Mouse (Mus musculus) heart, adult 10 weeks (tissue): ENCODE results near the gene Usp7. TPM values are rescaled to one million over a fixed set of nuclear protein-coding genes. Genes with fewer than 3 reads are reported as not detected.

Experiments used
- polyA plus RNA-seq: library from polyadenylated mRNA; stranded (reverse); fragments of 350-450 nt; fragmentation: Illumina TruSeq; extraction: RNeasy Lipid Tissue Mini Kit (QIAGEN cat#74804); gene quantifications from one replicate; pipeline ENCODE4 v1.2.3, GENCODE M21; 2014; ENCODE audit warnings: low read depth, low replicate concordance

The Usp7 gene
- 51.5 TPM for polyA plus RNA-seq

GRCm38 (mm10) chr16:8791949-8792557, at the start of gene Usp7:
Gene Usp7 (minus strand): TSS chr16:8792308.

GRCm38 (mm10) chr16:8829564-8830359, 37.7 kb upstream of the Usp7 start, which contains the start of gene 1810013L24Rik:
Gene 1810013L24Rik (plus strand): TSS chr16:8830100.

GRCm38 (mm10) chr16:8680470-8680869, 111.6 kb downstream of the Usp7 start, which contains the start of gene Gm5767:
Gene Gm5767 (plus strand): TSS chr16:8680770.

GRCm38 (mm10) chr16:8671551-8672349, 120.4 kb downstream of the Usp7 start, which contains the start of gene Carhsp1:
Gene Carhsp1 (minus strand): TSS chr16:8672155.

Other genes with a start within 250 kb of the Usp7 start
- gene Pmm2, start 154.6 kb downstream of the Usp7 start, polyA plus RNA-seq: 42.2 TPM
- 21.8 TPM for gene Tmem186, start 154.6 kb downstream of the Usp7 start, polyA plus RNA-seq
- gene Carhsp1, start 120.2 kb downstream of the Usp7 start, polyA plus RNA-seq: 21.2 TPM
- gene Gm5767, start 111.5 kb downstream of the Usp7 start, polyA plus RNA-seq: not detected
- 69.0 TPM for gene 1810013L24Rik, start 37.8 kb upstream of the Usp7 start, polyA plus RNA-seq